Mouse (Mus musculus) ovary, adult 18-20 months (tissue): ENCODE measurements around the gene Snx7.
A peak's percentile ranks its signal among the peaks of the same experiment; 100 is the strongest.

Experiments
- DNase-seq: peaks from one replicate; pipeline ENCODE4 v3.0.0; 2022; ENCODE audit warnings: low spot score, mixed read lengths

Snx7 gene

GRCm38 (mm10) chr3:117868637-117869323 lies at the start of gene Snx7:
Gene Snx7 (minus strand): TSS chr3:117868936.
- peak; percentile 89 for DNase-seq

GRCm38 (mm10) chr3:117915420-117915819 lies 46.7 kb upstream of the Snx7 start:
- no peak for DNase-seq

GRCm38 (mm10) chr3:117893736-117894135 lies 25.0 kb upstream of the Snx7 start:
- peak; percentile 8 for DNase-seq

- DNase-seq, result no peak
Observed at GRCm38 (mm10) chr3:117875450-117875849, 6.7 kb upstream of the Snx7 start.

- DNase-seq, result no peak
Observed at GRCm38 (mm10) chr3:117873209-117873863, 4.6 kb upstream of the Snx7 start.

GRCm38 (mm10) chr3:117869324-117869715 lies 584 bp upstream of the Snx7 start:
- DNase-seq, result no peak

- DNase-seq, result no peak
Observed at GRCm38 (mm10) chr3:117868091-117868490, 645 bp downstream of the Snx7 start.

GRCm38 (mm10) chr3:117866696-117867407 lies 1.9 kb downstream of the Snx7 start:
- DNase-seq, result no peak

GRCm38 (mm10) chr3:117865621-117866020 lies 3.1 kb downstream of the Snx7 start:
- DNase-seq, result no peak

- DNase-seq, result no peak
Observed at GRCm38 (mm10) chr3:117862951-117863350, 5.8 kb downstream of the Snx7 start.

GRCm38 (mm10) chr3:117861977-117862434 lies 6.7 kb downstream of the Snx7 start:
- DNase-seq, result no peak

GRCm38 (mm10) chr3:117858996-117859395 lies 9.7 kb downstream of the Snx7 start:
- DNase-seq, result no peak

- DNase-seq, result no peak
Observed at GRCm38 (mm10) chr3:117853729-117854128, 15.0 kb downstream of the Snx7 start.

- DNase-seq, result no peak
Observed at GRCm38 (mm10) chr3:117852054-117852361, 16.7 kb downstream of the Snx7 start.

GRCm38 (mm10) chr3:117851278-117852053 lies 17.3 kb downstream of the Snx7 start:
- DNase-seq, result no peak

GRCm38 (mm10) chr3:117848866-117849265 lies 19.9 kb downstream of the Snx7 start:
- no peak for DNase-seq

- DNase-seq, result no peak
Observed at GRCm38 (mm10) chr3:117842658-117843057, 26.1 kb downstream of the Snx7 start.

- no peak for DNase-seq
Observed at GRCm38 (mm10) chr3:117839867-117840545, 28.7 kb downstream of the Snx7 start.

GRCm38 (mm10) chr3:117838020-117838419 lies 30.7 kb downstream of the Snx7 start:
- no peak for DNase-seq

- DNase-seq, result no peak
Observed at GRCm38 (mm10) chr3:117826486-117827200, 42.1 kb downstream of the Snx7 start.

- no peak for DNase-seq
Observed at GRCm38 (mm10) chr3:117823218-117823617, 45.5 kb downstream of the Snx7 start.
